Mouse (Mus musculus) cortical plate, adult 2 months (tissue): ENCODE measurements at regions not wholly inside any gene's neighbourhood (a gene's known extent, or its start where the extent isn't known, plus 50 kb on each side); places are given as distances from the start of the nearest gene placed in this dataset.

Experiments
- CTCF ChIP-seq: fragments of 200-500 bp; IDR thresholded peaks from 2 replicates; pipeline ENCODE4 v1.5.1; 2011; ENCODE audit warnings: mild to moderate bottlenecking, control low read depth, low read length; ENCODE audit not compliant: insufficient read depth; ENCODE audit errors: extremely low read depth
- POLR2A ChIP-seq: fragments of 200-500 bp; IDR thresholded peaks from 2 replicates; pipeline ENCODE4 v1.6.1; 2011; ENCODE audit warnings: mild to moderate bottlenecking, low read length, control low read depth; ENCODE audit not compliant: insufficient read depth; ENCODE audit errors: extremely low read depth

GRCm38 (mm10) chrX:86490309-86490708 is 185.4 kb upstream of the Mageb4 start:
- TF ChIP-seq POLR2A = no peak
- peak; percentile 47 for TF ChIP-seq CTCF
